Mouse (Mus musculus): ENCODE measurements at regions not wholly inside any gene's neighbourhood (a gene's known extent, or its start where the extent isn't known, plus 50 kb on each side); places are given as distances from the start of the nearest gene placed in this dataset.

- no peaks in the 10 kb centered on the region; the same call in 1 of the 2 replicates for H3K4me1 ChIP-seq (ENCODE audit: control insufficient read depth, insufficient read depth, low read length)
- H3K27ac ChIP-seq (ENCODE audit: insufficient read depth, low read length): no peak overlapping the region
- TF ChIP-seq CTCF (IDR thresholded peaks at IDR 0.05; ENCODE audit: borderline replicate concordance, insufficient read depth, low read length) (no peak), POLR2A (IDR thresholded peaks at IDR 0.05; ENCODE audit: low read depth, low read length) (no peak)
- H3K4me3 ChIP-seq (ENCODE audit: insufficient read depth, low read length): no peak overlapping the region
These were observed 250.6 kb upstream of the Rora start for GRCm38 (mm10) chr9:68402981-68403380.

GRCm38 (mm10) chr9:68403516-68403915, 250.1 kb upstream of the Rora start:
- Histone ChIP-seq H3K4me3 (ENCODE audit: insufficient read depth, low read length) (no peak overlapping the region), H3K27ac (ENCODE audit: insufficient read depth, low read length) (no peak overlapping the region), H3K4me1 (ENCODE audit: control insufficient read depth, insufficient read depth, low read length) (no peaks in the 10 kb centered on the region; the same call in 1 of the 2 replicates)
- no peak for TF ChIP-seq POLR2A (IDR thresholded peaks at IDR 0.05; ENCODE audit: low read depth, low read length)
- no peak for TF ChIP-seq CTCF (IDR thresholded peaks at IDR 0.05; ENCODE audit: borderline replicate concordance, insufficient read depth, low read length)

GRCm38 (mm10) chr9:68409786-68410185, 243.8 kb upstream of the Rora start:
- Histone ChIP-seq H3K4me3 (ENCODE audit: insufficient read depth, low read length) (no peak overlapping the region), H3K4me1 (ENCODE audit: control insufficient read depth, insufficient read depth, low read length) (no peaks in the 10 kb centered on the region), H3K27ac (ENCODE audit: insufficient read depth, low read length) (no peak overlapping the region)
- TF ChIP-seq CTCF (IDR thresholded peaks at IDR 0.05; ENCODE audit: borderline replicate concordance, insufficient read depth, low read length) (no peak), POLR2A (IDR thresholded peaks at IDR 0.05; ENCODE audit: low read depth, low read length) (no peak)

- Histone ChIP-seq H3K27ac (ENCODE audit: insufficient read depth, low read length) (peak overlapping the region; percentile 47), H3K4me3 (ENCODE audit: insufficient read depth, low read length) (no peak overlapping the region), H3K4me1 (ENCODE audit: control insufficient read depth, insufficient read depth, low read length) (no peaks in the 10 kb centered on the region; the same call in 1 of the 2 replicates)
- TF ChIP-seq POLR2A (IDR thresholded peaks at IDR 0.05; ENCODE audit: low read depth, low read length) (no peak), CTCF (IDR thresholded peaks at IDR 0.05; ENCODE audit: borderline replicate concordance, insufficient read depth, low read length) (no peak)
These were observed 227.3 kb upstream of the Rora start for GRCm38 (mm10) chr9:68426286-68426685.

- TF ChIP-seq CTCF (IDR thresholded peaks at IDR 0.05; ENCODE audit: borderline replicate concordance, insufficient read depth, low read length) (no peak), POLR2A (IDR thresholded peaks at IDR 0.05; ENCODE audit: low read depth, low read length) (no peak)
- H3K27ac ChIP-seq (ENCODE audit: insufficient read depth, low read length): no peak overlapping the region
These were observed 190.8 kb upstream of the Rora start for GRCm38 (mm10) chr9:68462755-68463154.

GRCm38 (mm10) chr9:68463637-68464304, 189.8 kb upstream of the Rora start:
- TF ChIP-seq CTCF (IDR thresholded peaks at IDR 0.05; ENCODE audit: borderline replicate concordance, insufficient read depth, low read length): no peak
- no peak for TF ChIP-seq POLR2A (IDR thresholded peaks at IDR 0.05; ENCODE audit: low read depth, low read length)
- Histone ChIP-seq H3K27ac (ENCODE audit: insufficient read depth, low read length) (no peak overlapping the region), H3K4me3 (ENCODE audit: insufficient read depth, low read length) (no peak overlapping the region), H3K4me1 (ENCODE audit: control insufficient read depth, insufficient read depth, low read length) (peaks cover 11% of the 10 kb centered on the region)

More at GRCm38 (mm10) chr9:68462755-68463154, 190.8 kb upstream of the Rora start:
- H3K4me3 ChIP-seq (ENCODE audit: insufficient read depth, low read length): no peak overlapping the region
- peaks cover 11% of the 10 kb centered on the region for H3K4me1 ChIP-seq (ENCODE audit: control insufficient read depth, insufficient read depth, low read length)

GRCm38 (mm10) chr9:68466671-68467070, 186.9 kb upstream of the Rora start:
- Histone ChIP-seq H3K4me1 (ENCODE audit: control insufficient read depth, insufficient read depth, low read length) (peaks cover 11% of the 10 kb centered on the region), H3K27ac (ENCODE audit: insufficient read depth, low read length) (0 out of 2 replicates have a peak overlapping the region, but pooled peaks have one; percentile 8), H3K4me3 (ENCODE audit: insufficient read depth, low read length) (no peak overlapping the region)
- TF ChIP-seq CTCF (IDR thresholded peaks at IDR 0.05; ENCODE audit: borderline replicate concordance, insufficient read depth, low read length) (no peak), POLR2A (IDR thresholded peaks at IDR 0.05; ENCODE audit: low read depth, low read length) (no peak)

GRCm38 (mm10) chr9:68476391-68476790, 177.2 kb upstream of the Rora start:
- H3K27ac ChIP-seq (ENCODE audit: insufficient read depth, low read length): no peak overlapping the region
- no peak for TF ChIP-seq CTCF (IDR thresholded peaks at IDR 0.05; ENCODE audit: borderline replicate concordance, insufficient read depth, low read length)
- TF ChIP-seq POLR2A (IDR thresholded peaks at IDR 0.05; ENCODE audit: low read depth, low read length): no peak
- H3K4me3 ChIP-seq (ENCODE audit: insufficient read depth, low read length): no peak overlapping the region
- no peaks in the 10 kb centered on the region for H3K4me1 ChIP-seq (ENCODE audit: control insufficient read depth, insufficient read depth, low read length)

GRCm38 (mm10) chr9:68477466-68477865, 176.1 kb upstream of the Rora start:
- no peak overlapping the region for H3K27ac ChIP-seq (ENCODE audit: insufficient read depth, low read length)
- TF ChIP-seq POLR2A (IDR thresholded peaks at IDR 0.05; ENCODE audit: low read depth, low read length): no peak
- TF ChIP-seq CTCF (IDR thresholded peaks at IDR 0.05; ENCODE audit: borderline replicate concordance, insufficient read depth, low read length): no peak
- no peak overlapping the region for H3K4me3 ChIP-seq (ENCODE audit: insufficient read depth, low read length)
- no peaks in the 10 kb centered on the region for H3K4me1 ChIP-seq (ENCODE audit: control insufficient read depth, insufficient read depth, low read length)

- Histone ChIP-seq H3K27ac (ENCODE audit: insufficient read depth, low read length) (no peak overlapping the region), H3K4me1 (ENCODE audit: control insufficient read depth, insufficient read depth, low read length) (no peaks in the 10 kb centered on the region), H3K4me3 (ENCODE audit: insufficient read depth, low read length) (no peak overlapping the region)
- no peak for TF ChIP-seq CTCF (IDR thresholded peaks at IDR 0.05; ENCODE audit: borderline replicate concordance, insufficient read depth, low read length)
- TF ChIP-seq POLR2A (IDR thresholded peaks at IDR 0.05; ENCODE audit: low read depth, low read length): no peak
These were observed 166.9 kb upstream of the Rora start for GRCm38 (mm10) chr9:68486646-68487045.

Measured in embryonic fibroblast, embryonic 13.5 days (primary cell).